Mouse (Mus musculus): ENCODE measurements around the gene Slamf6. TPM values are rescaled to one million over a fixed set of nuclear protein-coding genes. Genes with fewer than 3 reads are reported as not detected.
"Not testable (repeated sequence)": the region's sequence is repeated elsewhere in the genome, so short reads cannot be mapped to it uniquely, and the experiment has no call there.

Slamf6 gene
- polyA plus RNA-seq, 1 experiment from 2014 or later: 0.29 TPM

DNA sequence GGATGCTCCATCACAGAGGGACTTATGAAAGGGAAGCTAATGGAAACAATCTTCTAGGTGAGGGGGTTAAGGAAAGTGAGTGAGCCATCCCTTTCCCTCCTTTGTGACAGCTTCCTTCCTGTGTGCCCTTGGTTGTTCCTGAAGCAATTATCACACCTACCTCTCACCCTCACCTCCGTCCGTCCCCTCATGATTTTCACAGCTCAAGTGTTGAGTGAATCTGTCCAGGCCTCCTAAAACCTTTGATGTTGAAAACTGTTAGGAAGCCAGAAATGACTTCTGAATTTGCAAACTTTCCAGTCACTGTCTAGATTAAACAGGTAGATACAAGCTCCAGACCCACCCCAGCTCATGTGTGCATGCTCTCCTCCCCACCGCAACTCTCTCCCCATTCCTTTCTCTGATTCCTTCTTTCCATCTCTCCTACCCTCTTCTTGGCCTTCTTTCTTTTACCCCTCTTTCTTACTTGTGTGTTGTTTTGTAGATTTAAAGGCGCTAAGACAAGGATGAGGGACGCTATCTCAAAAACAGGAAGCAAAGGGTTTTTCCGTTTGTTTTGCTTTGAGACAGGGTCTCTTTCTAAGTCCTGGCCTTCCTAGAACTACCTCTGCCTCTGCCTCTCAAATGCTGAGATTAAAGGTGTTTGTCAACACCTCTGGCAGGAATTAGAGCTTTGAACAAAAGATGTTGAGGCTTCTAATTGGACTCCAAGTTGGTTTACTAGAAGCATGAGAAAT lies 48.9 kb downstream of the Slamf6 start:
- Histone ChIP-seq H3K4me2 (no peak overlapping the region), H3K4me3 (replicated peaks) (no peak overlapping the region), H3K9me3 (replicated peaks) (no peaks in the 10 kb centered on the region), H3K9ac (no peak overlapping the region), H3K4me1 (no peaks in the 10 kb centered on the region), H3K27me3 (no peaks in the 10 kb centered on the region), H3K27ac (no peak overlapping the region), H3K36me3 (no peaks in the 10 kb centered on the region)
- no peak for ATAC-seq (replicated peaks; ENCODE audit: low FRiP score)
- WGBS: 74% methylated on average over 6 of the region's 6 CpGs

DNA sequence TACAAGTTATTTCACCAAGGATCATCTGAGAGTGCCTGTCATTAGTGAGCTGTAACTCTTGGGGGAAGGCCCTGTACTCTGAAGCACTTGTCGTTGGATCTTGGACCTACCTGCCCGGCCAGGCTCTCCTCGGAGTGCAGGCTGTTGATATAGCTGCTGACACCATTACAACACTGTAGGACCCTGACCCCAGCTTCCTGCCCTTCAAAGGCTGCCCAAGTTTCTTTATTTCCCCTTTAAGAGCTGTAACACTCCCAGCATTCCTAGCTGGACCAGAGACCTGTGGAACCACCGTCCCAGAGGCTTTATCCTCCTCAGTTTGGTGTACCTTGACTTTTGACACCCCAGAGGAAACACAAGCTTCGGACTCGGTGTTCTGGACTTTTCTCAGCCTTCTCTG lies 51.9 kb downstream of the Slamf6 start:
- ATAC-seq (replicated peaks; ENCODE audit: low FRiP score): no peak
- WGBS: 75% methylated on average over 6 of the region's 6 CpGs
- Histone ChIP-seq H3K27me3 (no peaks in the 10 kb centered on the region), H3K9ac (no peak overlapping the region), H3K36me3 (no peaks in the 10 kb centered on the region), H3K4me2 (no peak overlapping the region), H3K4me3 (replicated peaks) (no peak overlapping the region), H3K9me3 (replicated peaks) (no peaks in the 10 kb centered on the region), H3K27ac (no peak overlapping the region), H3K4me1 (no peaks in the 10 kb centered on the region)

DNA sequence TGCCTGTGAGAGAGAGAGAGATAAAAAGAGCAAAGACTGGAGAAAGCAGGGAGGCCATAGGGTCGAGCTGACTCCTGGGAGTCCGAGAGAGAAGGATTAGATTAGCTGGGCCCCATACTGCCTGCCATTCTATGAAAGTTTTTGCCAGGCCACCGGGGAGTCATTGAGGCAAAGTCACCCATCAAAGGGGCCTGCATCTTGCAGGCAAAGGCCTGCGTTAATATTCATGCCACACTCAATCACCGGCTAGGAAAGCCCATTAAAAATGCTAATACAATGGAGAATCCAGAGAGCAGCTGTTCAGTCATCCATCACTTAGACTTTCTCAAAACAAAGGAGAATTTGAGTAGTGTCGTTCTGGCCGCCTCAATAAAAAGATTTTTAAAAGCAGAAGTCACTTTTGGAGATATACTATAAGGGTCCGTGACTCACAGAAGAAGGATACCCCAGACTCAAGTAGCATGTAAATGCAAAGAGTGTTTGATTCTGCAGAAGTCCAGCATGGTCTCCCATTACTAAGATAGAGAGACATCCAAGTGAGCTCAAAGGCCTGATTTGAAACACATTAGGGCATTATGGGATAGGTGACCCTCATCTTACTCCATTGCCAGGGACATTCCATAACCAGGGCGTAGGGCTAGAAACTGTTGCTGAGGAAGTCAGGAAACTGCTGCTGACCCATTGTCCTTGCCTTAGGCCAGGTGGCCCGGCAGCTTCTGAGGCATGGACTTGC lies 53.7 kb downstream of the Slamf6 start:
- no peak for ATAC-seq (replicated peaks; ENCODE audit: low FRiP score)
- 44% methylated on average over 10 of the region's 10 CpGs for whole genome bisulfite sequencing
- no peak overlapping the region for H3K9ac ChIP-seq
- H3K27ac ChIP-seq: no peak overlapping the region
- H3K27me3 ChIP-seq: no peaks in the 10 kb centered on the region
- no peaks in the 10 kb centered on the region for H3K9me3 ChIP-seq (replicated peaks)
- no peaks in the 10 kb centered on the region for H3K4me1 ChIP-seq
- H3K4me3 ChIP-seq (replicated peaks): no peak overlapping the region
- no peak overlapping the region for H3K4me2 ChIP-seq
- H3K36me3 ChIP-seq: no peaks in the 10 kb centered on the region

DNA sequence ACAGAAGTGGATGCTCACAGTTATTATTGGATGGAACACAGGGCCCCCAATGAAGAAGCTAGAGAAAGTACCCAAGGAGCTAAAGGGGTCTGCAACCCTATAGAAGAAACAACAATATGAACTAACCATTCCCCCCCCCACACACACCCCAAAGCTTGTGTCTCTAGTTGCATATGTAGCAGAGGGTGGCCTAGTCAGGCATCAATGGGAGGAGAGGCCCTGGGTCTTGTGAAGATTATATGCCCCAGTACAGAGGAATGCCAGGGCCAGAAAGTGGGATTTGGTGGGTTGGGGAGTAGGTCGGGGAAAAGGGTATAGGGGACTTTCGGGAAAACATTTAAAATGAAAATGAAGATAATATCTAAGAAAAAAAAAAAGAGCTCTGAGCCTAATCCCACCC lies 57.0 kb downstream of the Slamf6 start:
- H3K4me2 ChIP-seq; H3K27me3 ChIP-seq; H3K36me3 ChIP-seq; H3K4me1 ChIP-seq; H3K9ac ChIP-seq; H3K27ac ChIP-seq; H3K4me3 ChIP-seq (replicated peaks); H3K9me3 ChIP-seq (replicated peaks); ATAC-seq (replicated peaks; ENCODE audit: low FRiP score): not testable (repeated sequence)
- 97% methylated on average over 2 of the region's 2 CpGs for WGBS

DNA sequence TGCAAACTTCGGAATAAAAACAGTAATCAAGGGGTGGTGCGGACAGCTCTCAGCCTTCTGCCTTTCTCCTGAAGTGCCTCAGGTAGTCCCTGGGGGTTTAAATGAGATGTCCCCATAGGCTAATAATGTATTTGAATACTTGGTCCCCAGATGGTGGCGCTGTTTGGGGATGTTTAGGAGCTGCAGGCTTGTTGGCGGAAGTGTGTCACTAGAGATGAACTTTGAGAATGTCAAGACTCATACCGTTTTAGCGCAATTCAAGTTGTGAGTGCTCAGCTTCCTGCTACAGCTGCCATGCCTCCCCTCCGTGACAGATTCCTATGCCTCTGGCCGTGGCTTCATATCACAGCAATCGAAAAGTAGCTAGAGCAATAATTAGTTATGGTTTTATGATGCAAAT lies 58.1 kb downstream of the Slamf6 start:
- H3K36me3 ChIP-seq: no peaks in the 10 kb centered on the region
- no peak overlapping the region for H3K27ac ChIP-seq
- no peak overlapping the region for H3K4me2 ChIP-seq
- ATAC-seq (replicated peaks; ENCODE audit: low FRiP score): no peak
- no peaks in the 10 kb centered on the region for H3K9me3 ChIP-seq (replicated peaks)
- no peaks in the 10 kb centered on the region for H3K27me3 ChIP-seq
- WGBS: 90% methylated on average over 9 of the region's 9 CpGs
- no peak overlapping the region for H3K4me3 ChIP-seq (replicated peaks)
- H3K4me1 ChIP-seq: no peaks in the 10 kb centered on the region
- H3K9ac ChIP-seq: no peak overlapping the region

DNA sequence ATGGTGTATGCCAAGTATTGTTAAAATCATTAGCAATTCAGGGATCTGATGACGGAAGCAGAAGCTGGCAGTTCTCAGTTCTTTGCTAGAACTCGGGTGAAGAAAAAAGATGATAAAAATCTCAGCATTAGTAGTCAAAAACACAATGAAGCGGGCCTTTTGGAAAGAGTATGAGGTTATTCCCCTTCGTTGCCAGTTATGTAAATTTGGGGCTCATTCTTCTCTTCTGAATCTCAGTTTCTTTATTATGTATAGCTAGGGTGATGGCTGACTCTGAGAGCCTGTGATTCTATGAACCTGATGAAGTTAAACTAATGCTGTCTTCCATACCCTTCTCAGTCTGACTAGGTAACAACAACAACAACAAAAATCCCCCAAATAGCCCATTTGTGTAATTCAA lies 58.5 kb downstream of the Slamf6 start:
- H3K9ac ChIP-seq: no peak overlapping the region
- ATAC-seq (replicated peaks; ENCODE audit: low FRiP score): no peak
- no peak overlapping the region for H3K4me3 ChIP-seq (replicated peaks)
- H3K27ac ChIP-seq: no peak overlapping the region
- no peak overlapping the region for H3K4me2 ChIP-seq
- 90% methylated on average over 4 of the region's 4 CpGs for WGBS
- H3K4me1 ChIP-seq: no peaks in the 10 kb centered on the region
- no peaks in the 10 kb centered on the region for H3K27me3 ChIP-seq
- no peaks in the 10 kb centered on the region for H3K36me3 ChIP-seq
- H3K9me3 ChIP-seq (replicated peaks): no peaks in the 10 kb centered on the region

DNA sequence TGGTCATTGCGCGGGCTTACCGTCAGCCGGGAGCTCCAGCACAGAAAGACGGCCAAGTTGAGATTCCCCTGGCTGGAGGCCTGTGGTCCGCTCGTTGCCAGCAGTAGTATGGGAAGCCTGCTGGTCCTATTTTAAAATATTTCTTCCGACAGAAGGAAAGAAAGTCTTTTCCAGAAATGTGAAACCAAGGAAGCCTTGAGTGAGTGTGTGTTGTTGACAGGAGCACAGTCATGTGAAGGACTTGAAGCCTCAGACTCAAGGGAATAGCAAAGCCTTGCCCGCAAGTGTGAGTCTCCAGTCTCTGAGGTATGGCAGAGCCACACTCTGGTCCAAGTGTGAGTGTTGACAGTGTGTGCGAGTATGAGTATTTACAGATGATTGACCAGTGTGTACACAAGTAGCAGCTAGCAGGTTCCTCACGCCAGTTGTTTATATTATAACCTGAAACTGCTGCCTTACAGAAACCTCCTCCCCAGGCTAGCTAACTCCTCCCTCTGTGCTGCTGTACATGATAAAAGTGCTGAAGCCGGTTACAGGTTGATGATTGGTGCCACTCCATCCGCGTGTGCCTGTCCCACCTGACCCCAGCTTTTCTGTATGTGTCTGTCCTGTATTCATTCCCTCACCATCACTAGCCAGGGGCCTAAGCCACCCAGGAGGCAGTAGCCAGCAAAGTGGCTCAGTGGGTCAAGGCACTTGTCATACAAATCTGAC lies 59.7 kb downstream of the Slamf6 start:
- H3K4me1 ChIP-seq: no peaks in the 10 kb centered on the region
- 79% methylated on average over 14 of the region's 14 CpGs for WGBS
- no peak overlapping the region for H3K27ac ChIP-seq
- H3K9me3 ChIP-seq (replicated peaks): no peaks in the 10 kb centered on the region
- H3K36me3 ChIP-seq: no peaks in the 10 kb centered on the region
- H3K27me3 ChIP-seq: no peaks in the 10 kb centered on the region
- H3K4me2 ChIP-seq: no peak overlapping the region
- no peak overlapping the region for H3K4me3 ChIP-seq (replicated peaks)
- H3K9ac ChIP-seq: no peak overlapping the region
- ATAC-seq (replicated peaks; ENCODE audit: low FRiP score): no peak

DNA sequence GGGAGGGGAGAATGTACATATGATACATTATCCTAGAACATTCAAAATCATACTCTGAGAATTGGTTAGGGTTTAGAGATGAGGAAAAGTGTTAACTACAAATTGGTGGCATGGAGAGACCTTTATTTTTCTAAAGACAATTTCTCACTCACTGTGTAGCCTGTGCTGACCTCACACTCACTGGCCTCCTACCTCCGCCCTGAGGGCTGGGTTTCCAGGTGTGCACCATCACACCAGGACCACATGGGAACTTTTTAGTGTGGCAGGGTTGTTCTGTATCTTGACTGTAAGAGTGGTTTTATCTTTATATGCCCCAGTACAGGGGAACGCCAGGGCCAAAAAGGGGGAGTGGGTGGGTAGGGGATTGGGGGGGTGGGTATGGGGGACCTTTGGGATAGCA lies 60.6 kb downstream of the Slamf6 start:
- no peak for ATAC-seq (replicated peaks; ENCODE audit: low FRiP score)
- H3K4me1 ChIP-seq: no peaks in the 10 kb centered on the region
- no peak overlapping the region for H3K27ac ChIP-seq
- WGBS: 89% methylated on average over 2 of the region's 2 CpGs
- no peaks in the 10 kb centered on the region for H3K36me3 ChIP-seq
- H3K4me3 ChIP-seq (replicated peaks): no peak overlapping the region
- no peak overlapping the region for H3K4me2 ChIP-seq
- H3K27me3 ChIP-seq: no peaks in the 10 kb centered on the region
- no peaks in the 10 kb centered on the region for H3K9me3 ChIP-seq (replicated peaks)
- H3K9ac ChIP-seq: no peak overlapping the region

DNA sequence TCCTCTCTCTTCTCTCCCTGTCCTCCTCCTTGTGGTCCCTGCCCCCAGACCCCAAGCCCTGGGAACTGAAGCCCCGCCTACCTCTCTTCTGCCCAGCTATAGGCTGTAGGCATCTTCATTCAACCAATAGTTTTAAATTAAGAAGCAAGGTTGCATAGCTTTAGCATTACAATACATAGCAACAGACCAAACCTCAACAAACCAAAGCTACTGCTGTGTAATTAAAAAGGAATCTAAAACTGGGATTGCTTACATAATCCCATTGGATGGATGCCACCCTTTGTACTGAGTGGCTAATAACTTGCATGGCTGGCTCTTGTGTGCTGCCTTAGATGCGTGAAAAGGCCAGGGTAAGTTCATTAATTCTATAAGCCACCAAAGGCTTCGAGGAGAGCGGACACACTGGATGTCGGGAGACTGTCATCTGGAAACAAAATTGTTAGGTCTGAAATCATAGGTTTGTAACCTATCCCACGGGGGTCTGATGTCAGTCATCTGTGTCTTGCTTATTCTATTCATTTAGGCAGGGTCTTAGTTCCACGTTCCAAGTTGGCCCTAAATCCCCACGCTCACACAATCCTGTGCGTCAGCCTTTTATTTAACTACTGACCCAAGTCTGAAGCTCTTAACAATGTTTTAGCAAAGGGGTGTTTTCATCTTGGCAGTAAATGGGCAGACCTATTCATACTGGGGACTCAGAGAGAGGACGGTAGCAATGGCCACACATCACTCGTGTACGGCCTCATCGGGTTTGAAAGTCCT lies 62.8 kb downstream of the Slamf6 start:
- H3K27ac ChIP-seq: no peak overlapping the region
- WGBS: 94% methylated on average over 13 of the region's 13 CpGs
- H3K9ac ChIP-seq: no peak overlapping the region
- ATAC-seq (replicated peaks; ENCODE audit: low FRiP score): no peak
- no peaks in the 10 kb centered on the region for H3K4me1 ChIP-seq
- no peaks in the 10 kb centered on the region for H3K36me3 ChIP-seq
- no peaks in the 10 kb centered on the region for H3K9me3 ChIP-seq (replicated peaks)
- H3K4me3 ChIP-seq (replicated peaks): no peak overlapping the region
- no peak overlapping the region for H3K4me2 ChIP-seq
- H3K27me3 ChIP-seq: no peaks in the 10 kb centered on the region

DNA sequence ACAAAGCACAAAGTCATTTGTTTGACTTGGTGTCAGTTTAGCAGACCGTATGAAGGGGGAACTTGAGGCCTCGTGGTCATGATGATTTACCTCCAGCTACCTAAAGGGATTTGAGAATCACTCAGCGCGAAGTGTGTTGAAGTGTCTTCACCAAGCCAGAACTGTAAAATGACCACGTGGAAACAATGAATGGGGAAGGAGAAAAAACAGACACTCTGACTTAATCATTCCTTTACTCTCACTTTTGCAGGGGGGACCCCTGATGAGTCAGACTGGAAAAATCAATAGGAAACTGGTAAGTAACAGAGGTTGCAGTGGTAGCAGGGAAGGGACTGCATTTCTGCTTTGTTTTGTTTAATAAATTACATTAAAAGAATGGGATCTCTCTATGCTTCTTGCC lies 64.9 kb downstream of the Slamf6 start:
- no peaks in the 10 kb centered on the region for H3K36me3 ChIP-seq
- H3K4me1 ChIP-seq: no peaks in the 10 kb centered on the region
- no peak overlapping the region for H3K27ac ChIP-seq
- no peaks in the 10 kb centered on the region for H3K27me3 ChIP-seq
- no peak overlapping the region for H3K4me3 ChIP-seq (replicated peaks)
- H3K9me3 ChIP-seq (replicated peaks): no peaks in the 10 kb centered on the region
- H3K4me2 ChIP-seq: no peak overlapping the region
- no peak overlapping the region for H3K9ac ChIP-seq
- WGBS: 49% methylated on average over 5 of the region's 5 CpGs
- no peak for ATAC-seq (replicated peaks; ENCODE audit: low FRiP score)

DNA sequence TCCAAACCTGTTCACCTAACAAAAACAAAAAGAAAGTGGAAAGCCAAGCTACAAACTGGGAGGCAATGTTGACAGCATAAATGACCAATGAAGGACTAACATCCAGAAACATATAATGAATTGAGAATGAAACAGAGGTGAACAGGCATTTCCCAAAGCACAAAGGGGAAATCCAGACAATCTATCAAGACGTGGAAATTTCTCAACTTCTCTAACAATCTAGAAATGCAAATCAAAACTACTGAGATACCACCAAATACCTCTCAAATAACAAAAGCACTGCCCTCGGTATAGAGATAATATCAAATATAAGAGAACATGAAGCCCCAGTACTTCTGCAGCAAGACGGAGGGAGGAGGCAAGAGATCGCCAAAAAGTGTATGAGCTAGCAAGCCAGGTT lies 65.4 kb downstream of the Slamf6 start:
- H3K9me3 ChIP-seq (replicated peaks): no peaks in the 10 kb centered on the region
- H3K4me3 ChIP-seq (replicated peaks): no peak overlapping the region
- ATAC-seq (replicated peaks; ENCODE audit: low FRiP score): no peak
- no peak overlapping the region for H3K4me2 ChIP-seq
- H3K9ac ChIP-seq: no peak overlapping the region
- H3K27ac ChIP-seq: no peak overlapping the region
- no peaks in the 10 kb centered on the region for H3K27me3 ChIP-seq
- no peaks in the 10 kb centered on the region for H3K36me3 ChIP-seq
- 63% methylated on average over 4 of the region's 4 CpGs for WGBS
- no peaks in the 10 kb centered on the region for H3K4me1 ChIP-seq
